Comparison of ENCODE assay signal across 8 mouse cellular contexts in genomic region chr11:11776071-11776821, GRCm38 (mm10).
"Had no signal": no experiment of that assay in that cellular context is flagged by ENCODE, and none has a peak within 500 bp of the region (broad histone marks: within the 10 kb centered on the region; RNA-seq: fewer than 3 reads in every experiment).

No protein-coding gene starts in this region.

- H3K27ac ChIP-seq: left cerebral cortex, adult 2 months; limb, embryonic 10.5 days; midbrain, embryonic 15.5 days; neural tube, embryonic 12.5 days had no signal

- H3K9ac ChIP-seq: midbrain, embryonic 15.5 days; neural tube, embryonic 12.5 days had no signal

- H3K9me3 ChIP-seq: limb, embryonic 10.5 days; midbrain, embryonic 15.5 days; neural tube, embryonic 12.5 days had no signal

- H3K36me3 ChIP-seq: limb, embryonic 10.5 days; midbrain, embryonic 15.5 days; neural tube, embryonic 12.5 days had no signal

- ATAC-seq: midbrain, embryonic 15.5 days had no signal

- H3K4me2 ChIP-seq: liver, embryonic 11.5 days; midbrain, embryonic 15.5 days; neural tube, embryonic 12.5 days had no signal

- H3K27me3 ChIP-seq: midbrain, embryonic 15.5 days; neural tube, embryonic 12.5 days had no signal

- DNase-seq: kidney, adult 2 months; kidney, postnatal 25 days; thymus, postnatal 4 days had no signal

- H3K4me3 ChIP-seq: left cerebral cortex, adult 2 months; limb, embryonic 10.5 days; midbrain, embryonic 15.5 days; neural tube, embryonic 12.5 days had no signal

- H3K4me1 ChIP-seq: limb, embryonic 10.5 days; midbrain, embryonic 15.5 days; neural tube, embryonic 12.5 days had no signal
